Mouse (Mus musculus): ENCODE results near the gene Serpinf2.

DNA sequence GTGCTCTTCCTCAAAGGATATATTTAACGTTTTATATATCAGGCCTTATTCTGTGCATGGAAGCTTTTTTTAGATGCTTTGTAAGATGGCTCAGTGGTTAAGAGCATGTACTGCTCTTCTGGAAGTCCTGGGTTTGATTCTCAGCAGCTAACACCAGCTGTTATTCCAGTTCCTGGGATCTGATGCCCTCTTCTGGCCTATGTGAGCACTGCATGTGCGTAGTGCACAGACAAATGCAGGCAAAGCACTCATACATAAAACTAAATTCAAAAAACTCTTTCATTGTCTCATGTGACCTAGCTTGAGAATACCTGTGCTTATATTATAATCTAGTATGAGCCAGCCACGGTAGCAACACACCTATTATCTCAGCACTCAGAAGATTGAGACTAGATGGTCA, 32.5 kb downstream of the Serpinf2 start:
- TF ChIP-seq CTCF (IDR thresholded peaks at IDR 0.05; ENCODE audit: control insufficient read depth, insufficient read depth, low read length) (peak; percentile 73), POLR2A (IDR thresholded peaks at IDR 0.05; ENCODE audit: borderline replicate concordance, control insufficient read depth, low read depth, low read length) (no peak)

Measured in bone marrow, adult 2 months (tissue).